Comparison of ENCODE assay signal across 8 mouse cellular contexts in genomic region chr15:78258246-78258865, GRCm38 (mm10). TPM values are rescaled to one million over a fixed set of nuclear protein-coding genes. Genes with fewer than 3 reads are reported as not detected.
A peak's percentile ranks its signal among the peaks of the same experiment; 100 is the strongest.
DNase-seq lines count a peak whose midpoint lies in the region; ATAC-seq and TF ChIP-seq lines count a peak whose summit lies in the region.
"Had no signal": no experiment of that assay in that cellular context is flagged by ENCODE, and none has a peak within 500 bp of the region (broad histone marks: within the 10 kb centered on the region; RNA-seq: fewer than 3 reads in every experiment).

No protein-coding gene starts in this region.

- no peak overlapping the region for H3K4me3 ChIP-seq in testis, adult 2 months (ENCODE audit: control insufficient read depth, low read depth, low read length)
- H3K4me3 ChIP-seq in heart, embryonic 13.5 days = no peak overlapping the region
- no peak overlapping the region for H3K4me3 ChIP-seq in lung, embryonic 14.5 days (ENCODE audit: low read depth, low read length)
- no peak overlapping the region for H3K4me3 ChIP-seq in forebrain, embryonic 14.5 days (ENCODE audit: low read depth, low read length)
- no peak overlapping the region for H3K4me3 ChIP-seq in limb, embryonic 10.5 days
- H3K4me3 ChIP-seq: myocyte had no signal

- TF ChIP-seq POLR2A in testis, adult 2 months (IDR thresholded peaks at IDR 0.05; ENCODE audit: control insufficient read depth, low read depth, low read length) = no peak

- 56% methylated on average over 10 of the region's 10 CpGs for WGBS in heart, embryonic 13.5 days
- 56% methylated on average over 10 of the region's 10 CpGs for WGBS in lung, embryonic 14.5 days
- 79% methylated on average over 10 of the region's 10 CpGs for WGBS in forebrain, embryonic 14.5 days
- 82% methylated on average over 10 of the region's 10 CpGs for WGBS in limb, embryonic 10.5 days

- no peaks in the 10 kb centered on the region for H3K9me3 ChIP-seq in heart, embryonic 13.5 days
- H3K9me3 ChIP-seq in lung, embryonic 14.5 days (ENCODE audit: low read depth, low read length) = no peaks in the 10 kb centered on the region
- H3K9me3 ChIP-seq in forebrain, embryonic 14.5 days (replicated peaks; ENCODE audit: control insufficient read depth, low read length) = no peaks in the 10 kb centered on the region
- H3K9me3 ChIP-seq in limb, embryonic 10.5 days (replicated peaks) = no peaks in the 10 kb centered on the region

- no peak for ATAC-seq in heart, embryonic 13.5 days (ENCODE audit: extremely low read depth, insufficient number of reproducible peaks, low FRiP score, low TSS enrichment)
- ATAC-seq in lung, embryonic 14.5 days (ENCODE audit: insufficient read depth) = 0 out of 2 replicates have a peak, but pooled peaks have one; percentile 11
- no peak for ATAC-seq in forebrain, embryonic 14.5 days

- TF ChIP-seq CTCF in testis, adult 2 months (IDR thresholded peaks at IDR 0.05; ENCODE audit: control insufficient read depth, insufficient read depth, insufficient replicate concordance, low read depth, low read length) = no peak
- TF ChIP-seq CTCF in lung, embryonic 14.5 days (IDR thresholded peaks at IDR 0.05; ENCODE audit: low read depth) = no peak

- H3K4me2 ChIP-seq in heart, embryonic 13.5 days = no peak overlapping the region
- H3K4me2 ChIP-seq in lung, embryonic 14.5 days = no peak overlapping the region
- no peak overlapping the region for H3K4me2 ChIP-seq in forebrain, embryonic 14.5 days (ENCODE audit: low read length)

- no peaks in the 10 kb centered on the region for H3K36me3 ChIP-seq in testis, adult 2 months (ENCODE audit: control insufficient read depth, insufficient read depth, low read length)
- no peaks in the 10 kb centered on the region for H3K36me3 ChIP-seq in heart, embryonic 13.5 days
- no peaks in the 10 kb centered on the region for H3K36me3 ChIP-seq in lung, embryonic 14.5 days (ENCODE audit: insufficient read depth)
- no peaks in the 10 kb centered on the region for H3K36me3 ChIP-seq in forebrain, embryonic 14.5 days (ENCODE audit: control insufficient read depth, insufficient read depth, low read length)
- no peaks in the 10 kb centered on the region for H3K36me3 ChIP-seq in limb, embryonic 10.5 days

- H3K4me1 ChIP-seq in testis, adult 2 months (ENCODE audit: control insufficient read depth, insufficient read depth, low read length) = peaks cover 2% of the 10 kb centered on the region
- H3K4me1 ChIP-seq in heart, embryonic 13.5 days = peaks cover 14% of the 10 kb centered on the region
- no peaks in the 10 kb centered on the region for H3K4me1 ChIP-seq in lung, embryonic 14.5 days (ENCODE audit: insufficient read depth)
- H3K4me1 ChIP-seq in forebrain, embryonic 14.5 days (ENCODE audit: control insufficient read depth, insufficient read depth, low read length) = no peaks in the 10 kb centered on the region
- no peaks in the 10 kb centered on the region for H3K4me1 ChIP-seq in limb, embryonic 10.5 days

- no peak overlapping the region for H3K9ac ChIP-seq in heart, embryonic 13.5 days
- no peak overlapping the region for H3K9ac ChIP-seq in lung, embryonic 14.5 days
- no peak overlapping the region for H3K9ac ChIP-seq in forebrain, embryonic 14.5 days (ENCODE audit: low read length)

- no peaks in the 10 kb centered on the region for H3K27me3 ChIP-seq in testis, adult 2 months (ENCODE audit: control insufficient read depth, insufficient read depth, low read length)
- peaks cover 26% of the 10 kb centered on the region for H3K27me3 ChIP-seq in heart, embryonic 13.5 days (replicated peaks)
- H3K27me3 ChIP-seq in lung, embryonic 14.5 days (ENCODE audit: insufficient read depth, low read length) = no peaks in the 10 kb centered on the region
- no peaks in the 10 kb centered on the region for H3K27me3 ChIP-seq in forebrain, embryonic 14.5 days (replicated peaks; ENCODE audit: control insufficient read depth, insufficient read depth, low read length)
- H3K27me3 ChIP-seq in limb, embryonic 10.5 days (ENCODE audit: low read depth, poor library complexity, severe bottlenecking) = peaks cover 25% of the 10 kb centered on the region

- DNase-seq in testis, postnatal 10 days (ENCODE audit: low spot score) = no peak
- peak; percentile 69 for DNase-seq in lung, embryonic 14.5 days
- DNase-seq in Muller cell, postnatal 12 days (ENCODE audit: inconsistent ontology term) = no peak
- no peak for DNase-seq in forebrain, embryonic 14.5 days (ENCODE audit: low spot score)
- no peak for DNase-seq in limb, embryonic 10.5 days (ENCODE audit: low spot score)

- H3K27ac ChIP-seq in testis, adult 2 months (ENCODE audit: control insufficient read depth, insufficient read depth, low read depth, low read length) = peak overlapping the region; percentile 55
- H3K27ac ChIP-seq in heart, embryonic 13.5 days (replicated peaks) = peak overlapping the region; percentile 15; the same call in 1 of the 2 replicates
- H3K27ac ChIP-seq in lung, embryonic 14.5 days (ENCODE audit: low read depth) = no peak overlapping the region
- H3K27ac ChIP-seq in forebrain, embryonic 14.5 days (ENCODE audit: low read depth, low read length) = no peak overlapping the region
- no peak overlapping the region for H3K27ac ChIP-seq in limb, embryonic 10.5 days

RNA-seq across cellular contexts. Expression of gene Ncf4, which starts 13.8 kb away (rescaled TPM):
- 0.68 and 1.9 TPM in 2 replicates for polyA plus RNA-seq in testis, adult 2 months (2012; rRNA removed)
- 5.3 and 7.5 TPM in 2 replicates for polyA plus RNA-seq in heart, embryonic 13.5 days (2015; fragmentation: Nextera tagmentation; extraction: Ambion mirVana)
- polyA plus RNA-seq in lung, embryonic 14.5 days (2014; fragmentation: Nextera tagmentation; extraction: Ambion mirVana) = 3.1 and 7.2 TPM in 2 replicates
- polyA plus RNA-seq in forebrain, embryonic 14.5 days (2014; fragmentation: Nextera tagmentation; extraction: Ambion mirVana) = 1.1 TPM in 2 replicates
- polyA plus RNA-seq in limb, embryonic 10.5 days (2016; fragmentation: Nextera tagmentation; extraction: Ambion mirVana) = 4.3 and 5.3 TPM in 2 replicates

RNA-seq across cellular contexts. Expression of gene Csf2rb2, which starts 47.2 kb away (rescaled TPM):
- 1.9 and 2.1 TPM in 2 replicates for polyA plus RNA-seq in testis, adult 2 months (2012; rRNA removed)
- polyA plus RNA-seq in heart, embryonic 13.5 days (2015; fragmentation: Nextera tagmentation; extraction: Ambion mirVana) = 0.28 and 0.39 TPM in 2 replicates
- polyA plus RNA-seq in lung, embryonic 14.5 days (2014; fragmentation: Nextera tagmentation; extraction: Ambion mirVana) = 0.20 and 0.45 TPM in 2 replicates
- polyA plus RNA-seq in forebrain, embryonic 14.5 days (2014; fragmentation: Nextera tagmentation; extraction: Ambion mirVana) = not detected in 2 replicates
- 0.40 and 0.45 TPM in 2 replicates for polyA plus RNA-seq in limb, embryonic 10.5 days (2016; fragmentation: Nextera tagmentation; extraction: Ambion mirVana)

RNA-seq across cellular contexts. Expression of gene Pvalb, which starts 52.2 kb away (rescaled TPM):
- not detected in 2 replicates for polyA plus RNA-seq in testis, adult 2 months (2012; rRNA removed)
- polyA plus RNA-seq in heart, embryonic 13.5 days (2015; fragmentation: Nextera tagmentation; extraction: Ambion mirVana) = 0.40 and 0.47 TPM in 2 replicates
- polyA plus RNA-seq in lung, embryonic 14.5 days (2014; fragmentation: Nextera tagmentation; extraction: Ambion mirVana) = 0.20 TPM in 1 of 2 replicates, not detected in the other
- 0.19 and 1.3 TPM in 2 replicates for polyA plus RNA-seq in forebrain, embryonic 14.5 days (2014; fragmentation: Nextera tagmentation; extraction: Ambion mirVana)
- not detected in 2 replicates for polyA plus RNA-seq in limb, embryonic 10.5 days (2016; fragmentation: Nextera tagmentation; extraction: Ambion mirVana)

Comparison
In these comparisons a context has a peak if more than half of its experiments do, and no peak if none do; other contexts are left out.
1. H3K27ac ChIP-seq: peak in testis, adult 2 months (single experiment) and heart, embryonic 13.5 days (single experiment); none in lung, embryonic 14.5 days (single experiment), forebrain, embryonic 14.5 days (single experiment) and limb, embryonic 10.5 days (single experiment).